Mouse (Mus musculus) liver, postnatal 0 days (tissue): Measurements from ENCODE around the gene Tnnc1.

ENCODE experiments used
- CTCF ChIP-seq: sonication (generic); IDR thresholded peaks from 2 replicates; pipeline ENCODE4 v1.5.1; 2016; ENCODE audit warnings: antibody characterized with exemption, low read depth
- EP300 ChIP-seq: IDR thresholded peaks from 2 replicates; pipeline ENCODE4 v1.6.1; 2016; ENCODE audit warnings: antibody characterized with exemption, low read depth, mild to moderate bottlenecking

DNA sequence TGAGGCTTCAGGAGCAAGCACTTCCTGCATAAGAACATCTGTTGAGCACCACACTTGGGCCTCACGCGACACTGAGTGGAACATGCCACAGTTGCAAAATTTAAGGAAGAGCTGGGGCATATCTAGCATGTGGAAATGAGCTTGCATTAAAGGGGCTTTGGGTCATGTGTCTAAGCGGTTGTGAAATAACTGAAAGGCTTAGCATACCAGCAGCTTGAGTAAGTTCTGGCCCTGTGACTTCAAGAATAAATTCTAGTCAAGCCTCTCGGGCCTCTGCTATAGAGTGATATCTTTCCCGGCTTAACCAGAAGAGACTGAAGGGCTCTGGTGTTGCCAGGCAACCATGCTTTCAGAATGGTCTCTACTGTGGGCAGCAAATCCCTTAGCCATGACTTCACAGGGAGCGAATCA is 19.3 kb upstream of the Tnnc1 start:
- TF ChIP-seq CTCF: no peak
- TF ChIP-seq EP300: peak; percentile 60; the same call in 1 of the 2 replicates
